Mouse (Mus musculus) mammary gland, adult 2 months (tissue): ENCODE measurements around the gene Cpt1c. TPM values are rescaled to one million over a fixed set of nuclear protein-coding genes. Genes with fewer than 3 reads are reported as not detected.

ENCODE experiments used
- polyA plus RNA-seq: library from polyadenylated mRNA; depleted of rRNA; stranded (reverse); fragments of >200 nt; gene quantifications from 2 replicates; pipeline ENCODE4 v1.2.3, GENCODE M21; 2012; ENCODE audit warnings: low replicate concordance; rRNA removed

The Cpt1c gene
- polyA plus RNA-seq = 34.3 and 34.4 TPM in 2 replicates

DNA sequence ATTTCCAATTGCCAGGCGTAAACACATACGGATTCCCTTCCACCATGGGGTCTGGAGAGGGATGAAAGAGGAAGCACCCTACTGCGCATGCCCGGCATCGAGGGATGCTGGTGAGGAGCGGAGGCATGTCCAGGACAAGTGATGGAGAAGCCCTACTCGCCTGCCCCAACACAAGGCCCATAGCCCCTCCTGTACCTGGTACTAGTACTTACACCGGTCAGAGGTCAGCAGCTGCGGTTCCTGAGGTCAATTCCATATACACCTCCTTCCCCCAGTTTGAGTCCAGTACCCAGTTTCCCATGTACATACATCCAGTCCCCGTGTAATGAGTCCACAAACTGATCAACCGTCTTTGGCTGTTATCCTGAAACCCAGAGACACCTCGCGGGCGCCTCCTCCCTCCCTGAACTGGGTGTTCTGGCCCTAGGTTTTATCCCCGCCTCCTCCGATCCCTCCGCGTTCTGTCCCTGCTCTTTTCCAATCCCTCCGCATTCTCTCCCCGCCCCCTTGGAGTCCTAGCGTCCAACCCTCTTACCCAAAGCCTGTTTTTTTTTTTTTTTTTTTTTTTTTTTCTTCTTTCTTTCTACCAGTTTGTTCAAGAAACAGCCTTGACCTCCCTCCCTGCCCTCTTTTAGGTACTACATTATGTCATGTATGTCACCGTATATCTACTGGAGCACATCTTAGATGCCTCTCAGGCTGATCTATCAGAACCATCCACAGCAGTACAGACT, at the start of gene Cpt1c:
Gene Cpt1c, minus strand, starts transcription at position 469 of the 734 bp plus-strand sequence.

DNA sequence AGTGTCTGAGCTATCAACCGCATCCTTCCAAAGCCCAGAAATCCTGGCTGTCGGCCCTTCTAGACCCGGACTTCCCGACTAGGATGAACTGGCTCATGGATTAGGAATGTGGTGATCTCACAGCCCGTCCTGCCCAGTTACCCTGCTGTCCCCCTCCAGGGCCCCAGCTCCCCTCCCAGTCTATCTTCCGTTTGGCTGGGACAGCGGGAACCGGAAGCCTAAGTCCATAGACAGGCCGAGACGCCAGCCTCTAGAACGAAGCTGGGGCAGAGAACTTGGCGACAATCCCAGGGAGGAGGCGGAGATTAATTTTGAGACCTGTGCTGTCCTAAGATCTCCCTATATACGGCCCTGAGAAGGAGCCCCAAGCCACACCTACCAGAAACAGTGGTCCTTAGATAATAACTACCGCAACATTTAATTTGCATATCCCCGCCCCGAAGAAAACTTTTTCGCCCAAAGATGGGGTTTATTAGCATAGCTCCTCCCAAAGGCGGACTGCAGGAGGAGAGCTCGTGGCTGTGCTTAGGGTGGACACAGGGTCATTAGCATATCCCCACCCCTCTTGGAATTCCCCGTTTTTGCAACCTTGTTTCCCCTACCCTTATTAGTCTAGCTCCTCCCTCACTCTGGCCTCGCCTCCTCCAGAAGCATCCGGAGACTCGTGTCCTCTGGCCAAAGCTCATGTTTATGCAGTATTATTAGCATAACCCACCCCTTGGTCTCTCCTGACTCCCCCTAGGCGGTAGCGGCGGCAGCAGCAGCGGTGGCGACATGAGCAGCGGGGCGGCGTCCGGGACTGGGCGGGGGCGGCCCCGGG, 42.8 kb upstream of the Cpt1c start, which contains the start of gene Rras:
Gene Rras, plus strand, starts transcription at position 720 of the 820 bp plus-strand sequence.

DNA sequence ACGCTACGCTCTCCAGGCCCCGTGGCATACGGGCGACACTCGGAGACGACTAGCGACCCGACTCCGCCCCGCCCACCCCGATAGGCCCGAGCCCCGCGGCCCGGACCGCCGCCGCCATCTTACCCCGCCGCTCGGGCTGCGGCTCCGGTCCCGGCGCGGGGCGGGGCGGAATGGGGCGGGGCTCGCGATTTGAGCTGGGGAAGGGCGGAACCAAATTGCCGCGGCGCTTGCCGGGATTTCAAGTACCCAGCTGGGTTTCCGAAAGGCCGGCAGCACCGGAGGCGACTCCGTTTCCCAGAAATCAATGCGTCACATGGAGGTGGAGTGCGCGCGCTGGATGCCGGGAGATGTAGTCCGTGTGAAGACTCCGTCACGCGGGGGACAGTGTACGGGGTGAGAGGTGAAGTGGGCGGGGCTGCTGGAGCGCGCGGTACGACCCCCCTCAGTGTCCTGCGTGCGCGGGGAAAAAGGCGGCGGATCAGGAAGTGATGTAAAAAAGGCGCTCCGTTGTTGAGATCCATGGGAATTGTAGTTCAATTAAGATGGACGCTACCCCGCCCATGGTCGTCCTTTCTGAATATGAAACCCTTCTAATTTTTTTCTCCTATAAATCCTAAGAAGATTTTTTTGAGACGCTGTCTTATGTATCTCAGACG, 41.4 kb upstream of the Cpt1c start, which contains the start of gene Scaf1:
Gene Scaf1, minus strand, starts transcription at position 407 of the 656 bp plus-strand sequence.

DNA sequence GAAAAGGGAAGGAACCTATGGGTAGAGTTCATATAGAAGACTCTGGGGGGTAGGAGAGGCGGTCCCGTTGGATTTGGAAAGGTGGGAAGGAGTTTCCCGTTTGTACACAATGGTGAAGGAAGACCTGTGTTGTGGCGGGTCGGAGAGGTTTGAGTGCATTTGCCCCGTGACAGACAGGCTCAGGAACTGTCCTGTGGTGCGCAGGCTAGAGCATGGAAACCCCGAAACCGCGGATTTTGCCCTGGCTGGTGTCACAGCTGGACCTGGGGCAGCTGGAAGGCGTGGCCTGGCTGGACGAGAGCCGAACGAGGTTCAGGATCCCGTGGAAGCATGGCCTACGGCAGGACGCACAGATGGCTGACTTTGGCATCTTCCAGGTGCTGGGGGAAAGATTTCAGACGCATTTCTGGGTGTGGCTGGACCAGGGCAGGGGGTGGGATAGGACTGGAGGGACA, 23.9 kb upstream of the Cpt1c start, which contains the start of gene Bcl2l12:
Gene Bcl2l12, minus strand, starts transcription at position 212 of the 455 bp plus-strand sequence.

DNA sequence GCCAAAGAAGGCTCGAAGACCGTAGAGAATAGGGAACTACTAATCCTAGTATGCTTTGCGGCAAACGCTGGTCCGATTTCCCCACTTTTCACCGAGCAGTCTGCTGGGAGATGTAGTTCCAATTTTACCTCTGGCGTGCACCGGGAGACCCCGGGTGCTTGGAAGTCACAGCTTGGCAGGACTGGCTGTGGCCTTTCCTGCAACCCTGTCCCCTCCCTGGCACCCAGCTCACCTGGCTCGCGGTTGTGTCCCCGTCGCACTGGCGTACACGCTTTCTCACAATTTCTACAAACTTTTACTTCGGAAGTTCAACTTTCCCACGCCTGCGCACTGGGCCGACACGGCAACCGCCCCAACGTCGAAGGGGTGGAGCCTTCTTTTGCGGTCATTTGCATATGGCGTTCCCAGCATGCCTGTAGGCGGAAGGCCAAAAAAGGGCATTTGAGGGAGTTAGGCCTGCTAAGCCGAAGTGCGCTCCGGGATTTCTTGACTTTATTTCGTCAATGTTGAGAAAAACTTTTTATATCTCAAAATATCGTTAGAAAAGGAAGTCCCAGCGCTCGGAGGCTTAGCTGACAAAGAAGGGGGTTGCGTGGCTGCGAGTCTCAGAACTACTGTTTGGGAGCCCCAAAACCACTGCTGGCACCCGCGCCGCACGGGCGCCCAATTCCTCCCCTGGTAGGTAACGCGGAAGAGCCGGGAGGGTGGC, 22.7 kb upstream of the Cpt1c start, which contains the start of gene Irf3:
Gene Irf3, plus strand, starts transcription at position 418 of the 709 bp plus-strand sequence.

DNA sequence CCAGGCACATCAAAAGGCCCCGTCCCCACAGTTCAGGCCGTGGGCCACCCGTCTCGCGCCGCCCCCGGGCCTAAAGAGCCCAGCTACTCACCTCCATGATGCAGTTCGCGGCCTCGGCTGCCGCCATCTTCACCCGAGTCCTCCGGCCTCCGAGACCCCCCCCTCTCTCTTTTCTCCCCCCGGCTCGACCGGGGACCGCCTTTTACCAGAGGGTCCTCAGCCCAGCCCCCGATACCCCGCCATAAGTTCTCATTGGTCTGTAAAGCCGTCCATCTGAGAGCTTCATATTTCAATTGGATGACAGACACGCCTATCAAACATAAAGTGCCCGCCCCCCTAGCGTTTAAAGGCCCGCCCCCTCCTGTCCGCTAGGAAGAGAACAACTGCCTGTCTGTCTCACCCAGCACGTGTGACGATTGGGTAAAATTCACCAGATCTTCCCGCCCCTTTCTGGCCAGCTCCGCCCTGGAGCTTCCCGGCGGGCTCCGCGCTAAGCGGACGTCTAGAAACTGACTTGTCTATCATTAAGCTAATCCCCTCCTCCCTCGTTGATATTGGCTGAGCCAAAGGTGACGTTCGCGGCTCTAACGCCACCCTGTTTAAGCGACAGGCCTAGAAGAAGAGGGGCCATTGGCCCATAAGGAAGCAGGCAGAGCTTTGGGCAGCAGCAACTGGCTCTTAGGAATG, 11.7 kb upstream of the Cpt1c start, which contains the start of gene Prmt1:
Gene Prmt1, minus strand, starts transcription at position 377 of the 687 bp plus-strand sequence.

DNA sequence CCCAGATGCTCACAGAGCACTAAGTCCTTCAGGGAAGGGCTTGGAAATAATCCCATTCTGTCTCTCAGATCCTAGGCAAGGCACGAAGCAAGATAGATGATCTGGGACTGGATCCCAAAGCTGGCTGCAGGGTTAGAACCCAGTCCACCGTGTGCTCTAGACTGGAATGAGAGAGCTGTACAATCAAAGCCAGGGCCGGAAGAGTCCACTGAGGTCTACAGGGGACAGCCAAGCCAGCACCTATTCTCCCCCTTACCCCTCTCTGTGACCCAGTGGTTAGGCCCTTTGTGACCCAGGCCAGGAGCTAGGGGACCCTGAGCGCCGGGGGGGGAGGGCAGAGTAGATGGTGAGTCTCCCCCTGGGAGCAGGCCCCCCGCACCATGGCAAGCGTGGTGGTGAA, 31.7 kb downstream of the Cpt1c start, which contains the start of gene Tsks:
Gene Tsks, plus strand, starts transcription at position 301 of the 400 bp plus-strand sequence.

DNA sequence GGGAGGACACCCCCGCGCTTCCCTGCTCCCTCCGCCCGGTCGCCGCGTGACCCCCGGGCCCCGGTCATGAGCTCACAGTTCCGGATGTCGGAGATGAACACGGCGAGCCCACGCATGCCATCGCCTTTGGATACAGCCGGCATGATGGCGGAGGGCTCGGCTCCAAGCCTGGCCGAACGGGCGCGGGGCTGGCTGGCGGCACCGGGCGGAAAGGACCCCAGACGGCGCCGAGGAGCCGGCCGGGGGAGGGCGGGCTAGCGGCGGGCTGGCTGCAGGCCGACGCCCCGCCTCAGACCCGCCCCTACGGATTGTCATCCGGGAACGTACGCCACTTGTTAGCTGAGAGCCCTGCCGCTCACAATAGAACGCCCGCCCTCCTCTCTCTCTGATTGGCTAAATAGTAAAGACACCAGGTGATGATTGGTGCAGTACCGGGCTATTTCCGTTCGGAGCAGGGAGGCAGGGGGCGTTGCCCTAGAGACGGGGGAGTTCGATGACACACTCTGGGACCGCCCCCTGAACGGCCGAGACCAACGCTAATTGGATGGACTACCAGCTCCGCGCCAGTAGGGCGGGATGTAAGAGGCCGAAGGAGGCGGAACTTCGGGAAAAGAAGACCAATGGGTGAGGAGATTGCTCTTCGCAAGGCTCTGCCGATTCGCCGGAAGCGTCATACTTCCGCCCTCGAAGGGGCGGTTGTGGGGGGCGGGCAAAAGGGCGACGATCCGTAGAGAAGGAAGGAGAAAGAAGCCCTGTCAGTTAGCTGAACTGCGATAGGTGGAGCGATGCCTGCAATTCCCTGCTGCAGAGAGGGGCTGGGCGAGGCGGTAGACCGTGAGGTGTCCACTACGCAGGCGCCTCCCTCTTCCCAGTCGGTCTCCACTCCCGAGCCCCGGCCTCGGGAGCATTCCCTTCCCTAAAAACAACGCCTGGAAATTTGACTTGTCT, 45.2 kb downstream of the Cpt1c start, which contains the start of gene Ap2a1:
Gene Ap2a1, minus strand, starts transcription at position 293 of the 948 bp plus-strand sequence.

Other genes starting within 250 kb of the Cpt1c start
- gene Vrk3, start 226.4 kb downstream of the Cpt1c start, polyA plus RNA-seq = 43.8 and 48.7 TPM in 2 replicates
- 0.11 and 0.13 TPM in 2 replicates for gene Zfp473, start 223.8 kb downstream of the Cpt1c start, polyA plus RNA-seq
- 64.4 and 76.1 TPM in 2 replicates for gene Nup62, start 158.8 kb downstream of the Cpt1c start, polyA plus RNA-seq
- 51.1 and 162 TPM in 2 replicates for gene Il4i1, start 158.5 kb downstream of the Cpt1c start, polyA plus RNA-seq
- 250 and 576 TPM in 2 replicates for gene Atf5, start 158.2 kb downstream of the Cpt1c start, polyA plus RNA-seq
- 67.1 and 282 TPM in 2 replicates for gene Akt1s1, start 125.9 kb downstream of the Cpt1c start, polyA plus RNA-seq
- gene Tbc1d17, start 125.8 kb downstream of the Cpt1c start, polyA plus RNA-seq = 115 and 138 TPM in 2 replicates
- gene Pnkp, start 117.7 kb downstream of the Cpt1c start, polyA plus RNA-seq = 39.0 and 104 TPM in 2 replicates
- gene Ptov1, start 105.1 kb downstream of the Cpt1c start, polyA plus RNA-seq = 230 and 261 TPM in 2 replicates
- gene Med25, start 82.1 kb downstream of the Cpt1c start, polyA plus RNA-seq = 108 and 237 TPM in 2 replicates
- 65.1 and 103 TPM in 2 replicates for gene Fuz, start 78.8 kb downstream of the Cpt1c start, polyA plus RNA-seq
- gene Ap2a1, start 45.4 kb downstream of the Cpt1c start, polyA plus RNA-seq = 87.8 and 112 TPM in 2 replicates
- 0.19 and 0.26 TPM in 2 replicates for gene Tsks, start 31.6 kb downstream of the Cpt1c start, polyA plus RNA-seq
- gene Prmt1, start 11.7 kb upstream of the Cpt1c start, polyA plus RNA-seq = 97.1 and 118 TPM in 2 replicates
- 120 and 136 TPM in 2 replicates for gene Irf3, start 22.8 kb upstream of the Cpt1c start, polyA plus RNA-seq
- 38.7 and 59.9 TPM in 2 replicates for gene Bcl2l12, start 23.9 kb upstream of the Cpt1c start, polyA plus RNA-seq
- gene Scaf1, start 41.5 kb upstream of the Cpt1c start, polyA plus RNA-seq = 58.3 and 111 TPM in 2 replicates
- 201 and 278 TPM in 2 replicates for gene Rras, start 43.1 kb upstream of the Cpt1c start, polyA plus RNA-seq
- gene Prr12, start 78.0 kb upstream of the Cpt1c start, polyA plus RNA-seq = 7.2 and 19.0 TPM in 2 replicates
- 75.7 and 106 TPM in 2 replicates for gene Nosip, start 87.6 kb upstream of the Cpt1c start, polyA plus RNA-seq
- gene Prrg2, start 87.8 kb upstream of the Cpt1c start, polyA plus RNA-seq = 74.1 and 134 TPM in 2 replicates
- gene Rcn3, start 117.4 kb upstream of the Cpt1c start, polyA plus RNA-seq = 147 and 250 TPM in 2 replicates
- 251 and 271 TPM in 2 replicates for gene Fcgrt, start 129.0 kb upstream of the Cpt1c start, polyA plus RNA-seq
- gene Rps11, start 149.6 kb upstream of the Cpt1c start, polyA plus RNA-seq = 167 and 309 TPM in 2 replicates
- gene Rpl13a, start 153.9 kb upstream of the Cpt1c start, polyA plus RNA-seq = 1,471 and 2,886 TPM in 2 replicates
- 0.93 and 17.5 TPM in 2 replicates for gene Gm45713, start 161.4 kb upstream of the Cpt1c start, polyA plus RNA-seq
- 166 and 183 TPM in 2 replicates for gene Flt3l, start 161.6 kb upstream of the Cpt1c start, polyA plus RNA-seq
- 54.4 and 57.6 TPM in 2 replicates for gene Pih1d1, start 179.5 kb upstream of the Cpt1c start, polyA plus RNA-seq
- 53.8 and 90.5 TPM in 2 replicates for gene Aldh16a1, start 179.7 kb upstream of the Cpt1c start, polyA plus RNA-seq
- gene Slc17a7, start 189.1 kb upstream of the Cpt1c start, polyA plus RNA-seq = 0.13 and 0.24 TPM in 2 replicates
- gene Gfy, start 204.7 kb upstream of the Cpt1c start, polyA plus RNA-seq = not detected in 2 replicates
- gene Pth2, start 206.1 kb upstream of the Cpt1c start, polyA plus RNA-seq = not detected in 2 replicates
- gene Ccdc155, start 230.0 kb upstream of the Cpt1c start, polyA plus RNA-seq = 0.20 and 0.22 TPM in 2 replicates
- gene Dkkl1, start 237.3 kb upstream of the Cpt1c start, polyA plus RNA-seq = 23.3 and 27.6 TPM in 2 replicates
- 101 and 152 TPM in 2 replicates for gene Tead2, start 240.9 kb upstream of the Cpt1c start, polyA plus RNA-seq